Mouse (Mus musculus): Measurements from ENCODE around the gene Dgkg.

The Dgkg gene

DNA sequence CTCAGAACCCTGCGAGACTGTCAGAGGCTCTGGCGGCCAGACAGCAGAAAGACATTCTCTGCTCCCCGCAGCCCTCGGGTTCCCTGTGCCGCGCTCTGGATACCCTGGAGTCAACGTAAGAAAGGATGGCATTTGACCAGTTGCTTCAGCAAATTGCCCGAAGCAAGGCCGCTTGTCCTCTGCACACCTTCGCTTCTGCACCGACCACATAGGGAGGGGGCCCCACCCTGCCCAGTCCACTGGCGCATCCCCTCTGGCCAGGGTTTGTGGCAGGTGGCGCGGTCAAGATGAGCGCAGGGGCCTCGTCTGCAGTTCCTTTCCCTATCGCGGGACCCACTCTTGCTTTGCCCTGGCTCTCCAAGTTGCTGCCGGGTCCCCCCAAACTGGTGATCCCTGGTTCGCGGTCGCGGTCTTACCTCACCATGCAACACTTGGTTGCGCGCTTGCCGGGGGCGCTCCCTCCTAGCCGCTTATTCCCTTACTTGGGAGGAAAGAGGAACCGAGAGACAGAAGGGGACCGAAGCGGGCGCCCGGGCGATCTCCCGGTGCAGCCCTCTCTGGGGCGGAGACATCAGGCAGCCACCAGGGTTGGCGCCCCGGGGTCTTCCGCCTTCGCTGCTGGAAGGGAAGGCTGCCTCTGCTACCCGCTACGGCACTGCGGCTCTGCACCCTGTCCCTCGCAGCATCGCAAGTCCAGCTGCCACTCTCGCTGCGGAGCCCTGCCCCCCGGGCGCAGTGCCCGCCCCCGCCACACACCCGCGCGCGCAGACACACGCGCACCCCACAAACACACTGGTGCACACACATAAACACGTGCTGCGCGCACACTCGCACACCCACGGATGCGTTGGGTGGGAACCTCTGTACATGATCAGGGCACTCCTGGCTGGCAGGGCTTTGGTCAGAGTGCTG is at the start of gene Dgkg:
Gene Dgkg (minus strand): TSS at position 689 of the 912 bp plus-strand sequence.
- DNase-seq: peak; percentile 26 to 60

GRCm38 (mm10) chr16:22704946-22705345 is 47.9 kb upstream of the Dgkg start:
- DNase-seq: no peak

- DNase-seq: no peak
Observed at GRCm38 (mm10) chr16:22704136-22704535, 47.1 kb upstream of the Dgkg start.

- no peak for DNase-seq
Observed at GRCm38 (mm10) chr16:22698846-22699760, 42.1 kb upstream of the Dgkg start.

GRCm38 (mm10) chr16:22698101-22698500 is 41.1 kb upstream of the Dgkg start:
- DNase-seq: no peak

DNA sequence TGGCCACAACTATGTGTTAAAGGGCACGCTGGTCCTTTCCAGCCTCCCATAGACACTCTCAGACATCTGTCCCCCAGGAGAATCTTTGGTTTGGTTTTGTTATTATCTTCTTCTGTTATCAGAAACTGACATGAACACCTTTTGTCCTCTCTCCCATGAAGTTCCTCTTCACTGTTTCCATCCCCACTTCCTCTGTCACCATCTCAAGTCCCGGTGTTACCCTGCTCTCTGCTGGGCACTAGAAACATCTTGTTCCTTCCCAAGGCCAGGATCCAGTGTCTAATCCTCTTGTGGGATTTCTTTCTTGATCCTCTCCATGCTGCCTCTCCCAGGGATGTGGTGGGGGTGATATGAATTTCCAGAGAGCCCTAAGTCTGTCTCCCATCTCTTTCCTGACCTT is 32.6 kb upstream of the Dgkg start:
- DNase-seq: no peak

DNA sequence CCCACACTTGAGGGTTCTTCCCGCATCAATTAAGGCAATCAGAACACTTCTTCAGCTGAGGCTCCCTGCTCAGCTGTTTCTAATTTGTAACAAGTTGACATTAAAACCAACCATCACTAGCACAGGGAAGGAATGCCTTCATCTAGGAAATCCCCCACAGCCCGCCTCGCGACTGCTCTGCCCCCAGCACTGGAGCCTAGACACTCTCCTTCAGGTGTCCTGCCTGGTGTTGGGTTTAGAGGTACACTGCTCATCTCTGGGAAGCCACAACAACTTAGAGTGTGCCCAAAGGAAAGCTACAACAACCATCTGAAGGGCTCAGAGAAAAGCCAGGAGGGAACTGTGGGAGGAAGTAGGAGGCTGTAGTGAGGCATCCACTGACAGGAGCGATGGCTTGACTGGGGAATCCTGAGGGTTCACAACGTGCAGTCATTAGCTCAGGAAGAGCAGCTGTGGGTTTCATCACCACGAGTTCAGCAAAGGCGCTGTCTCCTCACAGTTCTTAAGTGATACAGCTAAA is 30.8 kb upstream of the Dgkg start:
- DNase-seq: no peak

DNA sequence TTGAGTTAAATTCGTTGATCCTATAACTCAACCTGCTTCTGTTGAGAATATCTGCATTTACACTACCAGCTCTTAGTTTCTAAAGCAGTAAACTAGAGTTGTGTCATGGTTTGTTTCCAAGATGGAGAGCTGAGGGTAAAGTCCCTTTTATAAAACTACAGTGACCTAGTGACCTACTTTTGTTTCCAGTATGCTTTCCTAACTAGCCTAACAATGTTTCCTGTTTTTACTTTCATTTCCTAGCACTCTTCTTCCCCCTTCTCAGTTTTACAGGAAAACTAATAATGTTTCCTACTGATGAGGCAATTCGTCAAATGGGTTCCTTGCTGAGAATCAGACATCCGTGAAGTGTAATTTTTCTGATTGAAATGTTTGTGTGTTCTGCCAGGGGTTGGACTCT is 26.6 kb upstream of the Dgkg start:
- DNase-seq: no peak

GRCm38 (mm10) chr16:22682727-22683126 is 25.7 kb upstream of the Dgkg start:
- DNase-seq: no peak

GRCm38 (mm10) chr16:22679641-22680040 is 22.6 kb upstream of the Dgkg start:
- DNase-seq: no peak

DNA sequence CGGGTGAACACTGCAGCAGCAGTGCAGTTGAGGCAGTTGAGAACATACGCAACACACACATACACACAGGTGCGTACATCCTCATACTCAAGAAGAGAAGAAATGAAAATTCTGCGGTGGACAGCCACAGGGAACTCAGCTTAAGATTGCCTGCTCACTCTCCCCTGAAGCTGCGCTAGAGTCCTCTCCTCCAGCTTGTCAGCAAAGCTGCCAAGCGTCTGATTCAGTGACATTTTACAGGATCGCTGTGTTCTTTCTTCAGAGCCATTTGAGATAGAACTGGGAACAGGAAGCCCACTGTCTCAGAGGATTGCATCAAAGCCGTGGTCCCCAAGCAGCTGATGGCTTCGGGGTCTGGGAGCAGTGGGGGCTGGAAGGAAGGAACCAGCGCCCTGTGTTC is 17.6 kb upstream of the Dgkg start:
- no peak for DNase-seq

- no peak for DNase-seq
Observed at GRCm38 (mm10) chr16:22674164-22674563, 17.1 kb upstream of the Dgkg start.

DNA sequence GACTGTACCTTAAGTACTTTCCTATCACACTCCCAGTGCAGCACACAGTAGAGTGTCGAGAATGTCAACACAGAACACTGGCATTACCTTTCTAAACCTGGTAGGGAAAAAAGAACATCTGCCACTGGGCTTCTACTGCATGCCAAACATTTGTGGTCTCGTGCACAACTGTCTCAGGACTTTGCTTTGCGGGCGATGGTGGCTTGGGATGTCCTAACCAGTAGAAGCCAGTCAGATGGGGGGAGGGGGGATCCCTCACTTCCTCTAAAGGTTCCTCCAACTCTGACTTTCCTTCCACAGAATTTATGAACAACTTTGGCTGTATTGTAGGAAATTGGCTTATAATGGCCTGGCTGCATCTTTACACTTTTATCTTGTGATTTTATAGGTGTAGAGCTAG is 7.0 kb upstream of the Dgkg start:
- no peak for DNase-seq

DNA sequence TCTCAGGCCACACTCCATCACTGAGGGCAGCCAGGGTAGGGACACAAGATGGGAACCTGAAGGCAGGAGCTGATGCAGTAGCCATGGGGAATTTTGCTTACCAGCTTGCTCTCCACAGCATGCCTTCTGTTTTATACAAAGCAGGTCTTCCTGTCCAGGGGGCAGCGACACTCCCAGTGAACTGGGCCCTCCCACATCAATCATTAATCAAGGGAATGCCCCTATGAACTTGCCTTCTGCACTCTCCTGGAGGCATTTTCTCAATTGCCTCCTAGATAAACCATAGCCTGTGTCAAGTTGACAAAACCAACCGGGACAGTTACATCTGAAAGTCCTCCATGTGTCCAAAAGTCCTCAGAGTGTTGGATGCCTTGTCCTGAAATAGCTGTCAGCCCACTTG is 6.1 kb upstream of the Dgkg start:
- DNase-seq: no peak

GRCm38 (mm10) chr16:22661076-22661475 is 4.1 kb upstream of the Dgkg start:
- no peak for DNase-seq

DNA sequence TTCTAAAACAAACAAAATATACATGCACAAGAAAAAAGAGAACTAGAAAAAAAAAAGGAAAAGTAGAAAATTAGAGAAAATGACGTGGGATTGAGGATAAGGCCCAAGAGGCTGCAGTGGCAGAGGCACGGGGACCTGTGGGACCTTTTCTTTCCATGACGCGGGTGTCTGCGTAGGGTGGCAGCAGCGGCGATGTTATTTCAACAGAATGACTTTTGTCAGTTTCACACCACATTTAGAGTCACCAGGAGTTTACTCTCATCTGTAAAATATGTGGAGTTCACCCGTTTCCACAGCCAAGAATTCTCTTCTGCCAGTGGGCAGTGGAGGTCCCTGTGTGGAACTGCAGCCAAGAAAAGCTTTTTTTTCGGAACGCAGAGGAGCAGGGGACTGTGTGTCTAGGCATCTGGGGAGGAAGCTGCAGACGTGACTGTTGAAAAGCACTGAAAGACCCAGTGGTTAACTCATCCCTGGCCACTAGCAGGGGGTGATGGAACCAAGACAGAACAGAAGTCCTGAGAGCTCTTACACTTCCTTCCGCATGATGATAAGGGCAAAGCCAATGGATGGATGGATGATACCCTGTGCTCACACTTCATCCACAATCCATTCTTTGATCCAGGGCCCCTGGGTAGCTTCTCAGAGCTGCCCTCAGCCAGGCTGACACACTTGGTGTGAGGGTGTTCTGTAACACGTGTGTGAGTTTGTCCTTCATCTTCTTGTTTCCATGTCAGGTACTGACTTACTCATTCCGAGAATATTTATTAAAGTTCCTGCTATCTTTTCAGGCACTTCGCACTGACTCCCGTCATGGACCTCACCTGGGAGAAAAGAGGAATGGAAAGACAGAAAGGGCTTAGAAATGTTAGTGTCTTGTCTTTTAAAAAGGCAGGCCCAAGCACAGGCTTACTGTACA is 1.1 kb upstream of the Dgkg start:
- DNase-seq: no peak

GRCm38 (mm10) chr16:22655812-22656211 is 1.2 kb downstream of the Dgkg start:
- no peak for DNase-seq

DNA sequence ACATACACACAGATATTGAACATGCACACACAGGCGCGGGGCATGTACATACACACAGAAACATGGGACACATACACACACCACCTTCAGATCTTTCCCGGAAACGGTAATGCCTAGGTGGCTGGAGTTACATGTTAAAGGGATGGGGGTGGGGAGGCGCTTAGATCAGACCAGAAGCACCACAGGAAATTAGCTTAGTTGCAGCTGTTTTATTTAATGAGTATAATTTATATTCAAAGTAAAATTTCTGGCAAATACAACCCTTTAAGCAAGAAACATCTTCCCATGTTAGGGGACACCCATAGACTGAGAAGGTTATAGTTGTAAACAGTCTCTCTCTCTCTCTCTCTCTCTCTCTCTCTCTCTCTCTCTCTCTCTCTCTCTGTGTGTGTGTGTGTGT is 1.8 kb downstream of the Dgkg start:
- DNase-seq: no peak

DNA sequence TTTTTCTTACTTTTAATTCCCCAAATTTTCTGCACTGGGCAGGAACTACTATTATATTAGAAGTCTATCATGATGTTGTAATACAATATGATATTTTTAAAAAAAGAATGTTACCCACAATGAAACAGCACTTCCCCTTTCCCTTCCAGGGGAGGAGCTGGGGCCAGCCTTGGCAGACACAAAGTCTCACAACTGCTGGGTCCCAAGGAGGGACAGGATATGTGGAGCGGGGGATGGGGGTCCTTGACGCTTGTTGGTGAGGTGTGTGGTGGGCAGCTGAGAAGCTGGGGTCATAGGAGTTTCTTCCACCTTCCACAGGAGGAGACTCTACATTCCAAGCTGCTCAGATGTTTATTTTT is 2.6 kb downstream of the Dgkg start:
- peak; percentile 19 for DNase-seq

DNA sequence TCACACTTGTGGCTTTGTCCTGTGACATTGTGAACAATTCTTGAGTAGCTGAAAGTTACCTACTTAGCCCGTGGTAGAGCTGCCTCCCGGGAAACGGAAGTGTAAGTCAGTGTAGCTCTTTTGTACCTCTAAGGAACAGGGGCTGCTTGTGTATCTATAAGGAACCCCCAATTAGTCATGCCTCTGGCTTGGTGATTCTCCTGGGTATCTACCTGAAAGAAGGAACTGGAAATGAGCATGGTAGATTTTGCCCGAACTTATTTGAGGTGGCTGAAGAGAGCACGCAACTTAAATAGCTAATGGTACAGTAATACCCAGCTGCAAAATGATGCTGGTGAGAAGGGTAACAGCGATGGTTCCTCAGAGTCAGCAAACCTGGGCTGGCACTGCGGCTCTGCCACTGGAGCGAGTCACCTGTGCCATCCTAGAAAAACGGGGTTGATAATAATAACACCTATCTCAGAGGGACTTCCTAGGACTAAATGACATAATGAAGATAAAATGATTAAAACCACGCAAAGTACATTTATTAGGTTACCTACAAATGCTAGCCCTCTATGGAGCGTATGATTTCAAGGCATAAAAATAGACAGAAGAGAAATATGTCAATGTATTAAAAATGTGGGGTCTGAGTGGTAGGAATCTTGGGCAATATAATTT is 3.1 kb downstream of the Dgkg start:
- no peak for DNase-seq

DNA sequence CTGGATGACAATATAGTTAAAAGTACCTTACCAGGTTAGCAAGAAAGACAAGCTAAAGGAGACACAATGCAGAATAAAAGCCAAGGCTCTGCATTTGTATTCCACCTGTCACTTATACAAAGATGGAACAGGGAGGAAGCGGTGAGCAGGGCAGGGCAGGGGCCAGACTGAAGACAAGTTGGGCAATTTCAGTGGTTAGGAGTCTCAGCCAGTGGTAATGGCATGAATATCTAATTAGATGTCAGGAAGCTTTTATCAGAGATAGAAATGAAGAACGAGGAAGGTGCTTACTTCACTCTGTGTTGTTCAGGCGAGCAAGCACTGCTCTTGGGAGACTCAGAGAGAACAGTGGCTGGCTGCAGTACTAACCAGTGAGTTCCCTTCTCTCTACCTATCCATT is 5.8 kb downstream of the Dgkg start:
- no peak for DNase-seq

DNA sequence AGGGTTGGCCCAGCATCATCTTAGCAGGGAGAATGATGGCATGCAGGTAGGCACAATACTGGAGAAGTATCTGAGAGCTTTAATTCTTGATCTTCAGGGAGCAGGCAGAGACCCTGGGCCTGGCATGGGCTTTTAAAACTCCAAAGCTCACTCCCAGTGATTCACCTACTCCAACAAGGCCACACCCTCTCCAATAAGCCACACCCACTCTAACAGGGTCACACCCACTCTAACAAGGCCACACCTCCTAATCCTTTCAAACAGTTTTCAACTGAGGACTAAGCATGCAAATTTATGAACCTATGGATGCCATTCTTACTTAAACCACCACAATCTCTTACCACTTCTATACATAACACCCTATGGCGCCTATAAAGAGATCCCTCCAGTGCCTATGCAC is 11.8 kb downstream of the Dgkg start:
- DNase-seq: no peak
